Mouse (Mus musculus) MEL (cell line): ENCODE measurements around the gene Fam20c. TPM values are rescaled to one million over a fixed set of nuclear protein-coding genes. Genes with fewer than 3 reads are reported as not detected.

ENCODE experiments used
- DNase-seq: peaks from one replicate; pipeline ENCODE4 v3.0.0; 2011; ENCODE audit warnings: low read depth, low spot score
- H3K27ac ChIP-seq: 2 replicates; pipeline ENCODE4 v1.5.1; 2012; ENCODE audit warnings: low read depth, mild to moderate bottlenecking, control low read depth, low read length, moderate library complexity; ENCODE audit not compliant: control insufficient read depth
- H3K27me3 ChIP-seq, 2 experiments: fragments of 150-350 bp in 1 of 2; sonication (generic) in 1 of 2; 2 replicates each; pipeline ENCODE4 v1.6.1; 2012; ENCODE audit warnings: low read length in 2 of 2, mild to moderate bottlenecking in 2 of 2, improper control_type of control experiment in 1 of 2, moderate library complexity in 1 of 2; ENCODE audit not compliant: insufficient read depth in 2 of 2, control insufficient read depth in 1 of 2
- H3K36me3 ChIP-seq, 2 experiments: 2 replicates each; pipeline ENCODE4 v1.6.1; 2012 to 2014; ENCODE audit warnings: low read length in 2 of 2, improper control_type of control experiment in 1 of 2, inconsistent platforms in 1 of 2, mild to moderate bottlenecking in 1 of 2; ENCODE audit not compliant: insufficient read depth in 2 of 2, control insufficient read depth in 1 of 2
- H3K4me1 ChIP-seq, 2 experiments: fragments of 150-350 bp in 1 of 2; sonication (generic) in 1 of 2; 2 replicates each; pipeline ENCODE4 v1.6.1; 2012; ENCODE audit warnings: low read length in 2 of 2, improper control_type of control experiment in 1 of 2, mild to moderate bottlenecking in 1 of 2; ENCODE audit not compliant: insufficient read depth in 2 of 2, control insufficient read depth in 1 of 2
- H3K4me3 ChIP-seq, 2 experiments: fragments of 150-350 bp in 1 of 2; sonication (generic) in 1 of 2; 2 replicates each; pipeline ENCODE4 v1.5.1; 2012; ENCODE audit warnings: low read depth in 2 of 2, low read length in 2 of 2, mild to moderate bottlenecking in 2 of 2, moderate library complexity in 2 of 2, control low read depth in 1 of 2, improper control_type of control experiment in 1 of 2; ENCODE audit not compliant: control insufficient read depth in 1 of 2, insufficient read depth in 1 of 2
- H3K79me2 ChIP-seq: 2 replicates; pipeline ENCODE4 v1.6.1; 2012; ENCODE audit warnings: mild to moderate bottlenecking, low read length, moderate library complexity; ENCODE audit not compliant: control insufficient read depth, poor library complexity, insufficient read depth
- H3K9ac ChIP-seq: 2 replicates; pipeline ENCODE4 v1.6.1; 2012; ENCODE audit warnings: low read depth, mild to moderate bottlenecking, control low read depth, low read length, moderate library complexity; ENCODE audit not compliant: control insufficient read depth, poor library complexity, severe bottlenecking
- H3K9me3 ChIP-seq: fragments of 150-350 bp; sonication (generic); replicated peaks from 2 replicates; pipeline ENCODE4 v1.6.1; 2012; ENCODE audit warnings: mild to moderate bottlenecking, low read length, improper control_type of control experiment, moderate library complexity; ENCODE audit not compliant: insufficient read depth
- CHD2 ChIP-seq: IDR thresholded peaks from 2 replicates; pipeline ENCODE4 v1.6.1; 2011; ENCODE audit warnings: low read length, improper control_type of control experiment
- CTCF ChIP-seq, 3 experiments: IDR thresholded peaks in 2 of 3; conservative IDR thresholded peaks in 1 of 3; 2 replicates each; pipeline ENCODE4 v1.5.1; 2011 to 2012; ENCODE audit warnings: low read length in 3 of 3, low read depth in 2 of 3, mild to moderate bottlenecking in 2 of 3, improper control_type of control experiment in 1 of 3, inconsistent platforms in 1 of 3, mixed read lengths in 1 of 3, moderate library complexity in 1 of 3; ENCODE audit not compliant: control insufficient read depth in 1 of 3, insufficient read depth in 1 of 3, poor library complexity in 1 of 3, severe bottlenecking in 1 of 3
- ELF1 ChIP-seq: IDR thresholded peaks from 2 replicates; pipeline ENCODE4 v1.6.1; 2014; ENCODE audit warnings: low read depth, mild to moderate bottlenecking, inconsistent platforms, low read length, improper control_type of control experiment, moderate library complexity
- ETS1 ChIP-seq: IDR thresholded peaks from 2 replicates; pipeline ENCODE4 v1.6.1; 2012; ENCODE audit warnings: low read depth, mild to moderate bottlenecking, inconsistent platforms, low read length, improper control_type of control experiment, moderate library complexity
- GABPA ChIP-seq: IDR thresholded peaks from 2 replicates; pipeline ENCODE4 v1.6.1; 2012; ENCODE audit warnings: low read depth, mild to moderate bottlenecking, inconsistent platforms, low read length, improper control_type of control experiment, moderate library complexity
- GATA1 ChIP-seq: IDR thresholded peaks from 2 replicates; pipeline ENCODE4 v1.6.1; 2011; ENCODE audit warnings: low read depth, low read length, improper control_type of control experiment
- JUND ChIP-seq: IDR thresholded peaks from 2 replicates; pipeline ENCODE4 v1.6.1; 2011; ENCODE audit warnings: low read depth, mild to moderate bottlenecking, improper control_type of control experiment, low read length
- KAT2A ChIP-seq: conservative IDR thresholded peaks from 2 replicates; pipeline ENCODE4 v1.6.1; 2012; ENCODE audit warnings: low read depth, low read length, improper control_type of control experiment, inconsistent platforms
- MAZ ChIP-seq: IDR thresholded peaks from 2 replicates; pipeline ENCODE4 v1.6.1; 2012; ENCODE audit warnings: low read depth, mild to moderate bottlenecking, inconsistent platforms, low read length, improper control_type of control experiment
- MEF2A ChIP-seq: IDR thresholded peaks from 2 replicates; pipeline ENCODE4 v1.6.1; 2014; ENCODE audit warnings: low read depth, mild to moderate bottlenecking, inconsistent platforms, low read length, improper control_type of control experiment; ENCODE audit not compliant: poor library complexity, insufficient replicate concordance, severe bottlenecking; ENCODE audit errors: extremely low read depth
- NELFE ChIP-seq: IDR thresholded peaks from 2 replicates; pipeline ENCODE4 v1.6.1; 2011; ENCODE audit warnings: low read depth, low read length, improper control_type of control experiment
- POLR2A ChIP-seq, 2 experiments: IDR thresholded peaks; 2 replicates each; pipeline ENCODE4 v1.6.1; 2011 to 2012; ENCODE audit warnings: low read length in 2 of 2, mild to moderate bottlenecking in 2 of 2, control low read depth in 1 of 2, improper control_type of control experiment in 1 of 2, low read depth in 1 of 2, moderate library complexity in 1 of 2; ENCODE audit not compliant: control insufficient read depth in 1 of 2, insufficient read depth in 1 of 2, poor library complexity in 1 of 2
- POLR2AphosphoS2 ChIP-seq: IDR thresholded peaks from 2 replicates; pipeline ENCODE4 v1.6.1; 2011; ENCODE audit warnings: low read length, improper control_type of control experiment
- RAD21 ChIP-seq: IDR thresholded peaks from 2 replicates; pipeline ENCODE4 v1.6.1; 2011; ENCODE audit warnings: mild to moderate bottlenecking, low read depth, low read length, improper control_type of control experiment
- RCOR1 ChIP-seq: IDR thresholded peaks from 2 replicates; pipeline ENCODE4 v1.6.1; 2012; ENCODE audit warnings: low read depth, mild to moderate bottlenecking, inconsistent platforms, low read length, improper control_type of control experiment
- TBP ChIP-seq: IDR thresholded peaks from 2 replicates; pipeline ENCODE4 v1.8.0; 2011; ENCODE audit warnings: low read depth, low read length, improper control_type of control experiment
- TCF12 ChIP-seq: IDR thresholded peaks from 2 replicates; pipeline ENCODE4 v1.6.1; 2014; ENCODE audit warnings: low read depth, mild to moderate bottlenecking, inconsistent platforms, low read length, improper control_type of control experiment, moderate library complexity
- UBTF ChIP-seq: IDR thresholded peaks from 2 replicates; pipeline ENCODE4 v1.6.1; 2012; ENCODE audit warnings: low read depth, mild to moderate bottlenecking, inconsistent platforms, low read length, improper control_type of control experiment, moderate library complexity, borderline replicate concordance; ENCODE audit not compliant: insufficient read depth
- USF1 ChIP-seq: IDR thresholded peaks from 2 replicates; pipeline ENCODE4 v1.6.1; 2014; ENCODE audit warnings: low read depth, mild to moderate bottlenecking, inconsistent platforms, low read length, improper control_type of control experiment, moderate library complexity
- USF2 ChIP-seq, 2 experiments: IDR thresholded peaks; 2 replicates each; pipeline ENCODE4 v1.6.1; 2011 to 2012; ENCODE audit warnings: improper control_type of control experiment in 2 of 2, low read length in 2 of 2, borderline replicate concordance in 1 of 2, inconsistent platforms in 1 of 2, low read depth in 1 of 2, mild to moderate bottlenecking in 1 of 2; ENCODE audit not compliant: insufficient read depth in 1 of 2
- ZC3H11A ChIP-seq: IDR thresholded peaks from 2 replicates; pipeline ENCODE4 v1.6.1; 2012; ENCODE audit warnings: low read depth, mild to moderate bottlenecking, inconsistent platforms, low read length, improper control_type of control experiment
- ZNF384 ChIP-seq: IDR thresholded peaks from 2 replicates; pipeline ENCODE4 v1.6.1; 2012; ENCODE audit warnings: low read depth, mild to moderate bottlenecking, inconsistent platforms, low read length, improper control_type of control experiment
- polyA plus RNA-seq, 2 experiments: library from polyadenylated mRNA; stranded (reverse) in 1 of 2; unstranded in 1 of 2; fragments of >175 nt in 1 of 2; fragments of >200 nt in 1 of 2; gene quantifications; 2 replicates each; pipeline versions ENCODE4 v1.2.1 to v1.2.4; 2012; ENCODE audit warnings: low replicate concordance in 2 of 2, low read depth in 1 of 2; ENCODE audit not compliant: insufficient read length in 2 of 2, insufficient read depth in 1 of 2, missing spikeins in 1 of 2
- total RNA-seq: library from RNA; depleted of rRNA; stranded (reverse); fragments of 300-350 nt; gene quantifications from 2 replicates; pipeline ENCODE4 v1.2.3, GENCODE M21; 2012

Fam20c gene
- total and polyA plus RNA-seq, 3 experiments = not detected

DNA sequence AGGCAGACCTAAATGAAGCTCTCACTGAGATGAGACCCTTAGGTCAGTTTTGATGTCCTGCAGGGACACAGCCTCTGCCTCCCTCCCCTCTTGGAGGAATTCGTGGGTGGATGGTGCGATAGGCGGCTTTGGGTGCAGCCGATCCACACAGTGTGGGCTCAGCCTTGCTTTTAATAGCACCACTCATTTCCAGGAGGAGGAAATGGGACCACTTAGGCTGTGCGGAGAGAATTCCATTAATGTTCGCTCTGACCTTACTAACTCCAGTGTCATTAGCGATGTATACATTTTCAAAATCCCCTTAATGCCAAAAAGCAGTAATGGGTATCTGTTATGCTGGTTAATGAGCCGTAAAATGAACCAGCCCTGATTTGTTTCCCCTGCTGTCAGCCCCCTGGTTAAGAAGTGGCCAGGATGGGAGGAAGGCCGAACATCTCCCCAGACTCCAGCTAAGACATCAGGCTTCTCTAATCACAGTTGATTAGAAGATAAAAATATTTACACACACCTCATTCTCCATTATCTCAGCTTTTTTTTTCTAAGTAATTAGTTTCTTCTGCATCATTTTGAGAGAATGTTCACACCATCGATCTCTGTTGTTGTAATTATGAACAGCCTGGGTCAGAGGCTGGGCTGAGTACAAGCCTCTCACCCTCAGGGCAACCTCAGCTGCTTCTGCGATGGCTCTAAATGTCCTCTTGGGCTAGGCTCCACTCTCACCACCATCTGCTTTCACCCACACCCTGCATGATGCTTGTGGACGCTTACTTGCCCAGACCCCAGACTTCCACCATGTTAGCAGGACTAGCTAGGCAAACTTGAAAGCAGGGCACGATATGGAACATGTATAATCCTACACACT, 33.8 kb upstream of the Fam20c start:
- Histone ChIP-seq H3K36me3 (no peaks in the 10 kb centered on the region), H3K9ac (no peak overlapping the region), H3K9me3 (no peaks in the 10 kb centered on the region), H3K4me3 (no peak overlapping the region), H3K79me2 (no peaks in the 10 kb centered on the region), H3K4me1 (no peaks in the 10 kb centered on the region)
- no peak for DNase-seq
- TF ChIP-seq ELF1 = no peak
- no peak for TF ChIP-seq ZNF384
- TF ChIP-seq JUND = no peak
- no peak for TF ChIP-seq UBTF
- no peak for TF ChIP-seq CTCF (IDR thresholded peaks at IDR 0.05 in 2 of 3, conservative IDR thresholded peaks at IDR 0.05 in 1 of 3; ENCODE audit: control insufficient read depth in 1 of 3, insufficient read depth in 1 of 3, low read depth in 2 of 3, low read length in 3 of 3, poor library complexity in 1 of 3, severe bottlenecking in 1 of 3)
- TF ChIP-seq USF2 (IDR thresholded peaks at IDR 0.05; ENCODE audit: borderline replicate concordance in 1 of 2, insufficient read depth in 1 of 2, low read depth in 1 of 2, low read length in 2 of 2) = no peak
- no peak for TF ChIP-seq ETS1
- no peak for TF ChIP-seq GABPA
- TF ChIP-seq POLR2A (IDR thresholded peaks at IDR 0.05; ENCODE audit: control insufficient read depth in 1 of 2, insufficient read depth in 1 of 2, low read depth in 1 of 2, low read length in 2 of 2, poor library complexity in 1 of 2) = no peak
- TF ChIP-seq TBP = no peak
- no peak for TF ChIP-seq USF1
- TF ChIP-seq KAT2A = no peak
- TF ChIP-seq MEF2A = no peak
- TF ChIP-seq, all 39 proteins: peak for 0
- no peak overlapping the region for H3K27ac ChIP-seq
- H3K27me3 ChIP-seq = no peaks in the 10 kb centered on the region

DNA sequence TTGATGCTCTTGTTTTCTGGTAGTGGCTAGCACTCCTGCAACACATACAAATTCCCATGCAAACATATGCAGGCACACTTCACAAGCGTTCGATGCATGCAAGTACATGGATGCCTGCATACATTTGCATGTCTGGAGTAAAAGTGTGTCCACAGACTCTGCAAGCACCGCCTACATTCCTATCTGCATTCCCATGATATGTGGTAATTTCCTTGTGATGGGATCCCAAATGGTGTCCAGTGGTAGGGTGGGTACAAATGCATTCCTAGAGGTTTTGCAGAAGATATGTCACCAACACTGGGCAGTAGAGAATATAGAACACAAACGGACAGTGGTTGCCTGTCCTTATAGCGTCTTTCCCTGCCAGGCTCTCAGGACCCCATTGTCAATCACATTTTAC, 29.9 kb upstream of the Fam20c start:
- Histone ChIP-seq H3K9me3 (no peaks in the 10 kb centered on the region), H3K4me1 (no peaks in the 10 kb centered on the region), H3K4me3 (no peak overlapping the region), H3K79me2 (no peaks in the 10 kb centered on the region), H3K27ac (no peak overlapping the region), H3K27me3 (no peaks in the 10 kb centered on the region), H3K36me3 (no peaks in the 10 kb centered on the region), H3K9ac (no peak overlapping the region)
- TF ChIP-seq RAD21 (no peak), NELFE (no peak), POLR2AphosphoS2 (no peak), UBTF (no peak), MEF2A (no peak), TCF12 (no peak), MAZ (no peak), GABPA (no peak), CHD2 (no peak), JUND (no peak), ZC3H11A (no peak), RCOR1 (no peak), GATA1 (no peak)
- DNase-seq = no peak
